Mouse (Mus musculus) heart, adult 10 weeks (tissue): ENCODE data around the gene 3830417A13Rik. TPM values are rescaled to one million over a fixed set of nuclear protein-coding genes. Genes with fewer than 3 reads are reported as not detected.

Experiments
- polyA plus RNA-seq: library from polyadenylated mRNA; stranded (reverse); fragments of 350-450 nt; fragmentation: Illumina TruSeq; extraction: RNeasy Lipid Tissue Mini Kit (QIAGEN cat#74804); gene quantifications from one replicate; pipeline ENCODE4 v1.2.3, GENCODE M21; 2014; ENCODE audit warnings: low read depth, low replicate concordance

Gene 3830417A13Rik
- not detected for polyA plus RNA-seq

GRCm38 (mm10) chrX:64173248-64173647 is at the start of gene 3830417A13Rik:
TSS of gene 3830417A13Rik (plus strand) at chrX:64173548.

GRCm38 (mm10) chrX:64152098-64152497 is 21.2 kb upstream of the 3830417A13Rik start, which contains the start of gene Gm6760:
TSS of gene Gm6760 (minus strand) at chrX:64152198.

Other genes with a start within 250 kb of the 3830417A13Rik start
- not detected for gene Gm6760, start 21.4 kb upstream of the 3830417A13Rik start, polyA plus RNA-seq
- gene Slitrk4, start 103.4 kb downstream of the 3830417A13Rik start, polyA plus RNA-seq = 1.2 TPM